Mouse (Mus musculus): ENCODE measurements around the gene Eif4g1.

Eif4g1 gene

GRCm38 (mm10) chr16:20706407-20707055, 38.4 kb downstream of the Eif4g1 start:
- DNase-seq = no peak

GRCm38 (mm10) chr16:20708220-20708938, 40.3 kb downstream of the Eif4g1 start:
- no peak for DNase-seq

GRCm38 (mm10) chr16:20708939-20709734, 41.0 kb downstream of the Eif4g1 start:
- DNase-seq = peak; percentile 82

- DNase-seq = no peak
These were observed 42.3 kb downstream of the Eif4g1 start for GRCm38 (mm10) chr16:20710370-20710769.

- no peak for DNase-seq
These were observed 42.7 kb downstream of the Eif4g1 start for GRCm38 (mm10) chr16:20710810-20711209.

GRCm38 (mm10) chr16:20712190-20712589, 44.1 kb downstream of the Eif4g1 start:
- no peak for DNase-seq

- no peak for DNase-seq
These were observed 44.8 kb downstream of the Eif4g1 start for GRCm38 (mm10) chr16:20712889-20713288.

GRCm38 (mm10) chr16:20714307-20715080, 46.4 kb downstream of the Eif4g1 start:
- DNase-seq = no peak

- no peak for DNase-seq
These were observed 47.0 kb downstream of the Eif4g1 start for GRCm38 (mm10) chr16:20715161-20715560.

- no peak for DNase-seq
These were observed 47.5 kb downstream of the Eif4g1 start for GRCm38 (mm10) chr16:20715566-20715965.

GRCm38 (mm10) chr16:20715976-20716840, 48.1 kb downstream of the Eif4g1 start:
- DNase-seq = peak; percentile 85

- no peak for DNase-seq
These were observed 48.7 kb downstream of the Eif4g1 start for GRCm38 (mm10) chr16:20716841-20717180.

GRCm38 (mm10) chr16:20717181-20717977, 49.3 kb downstream of the Eif4g1 start, which contains the start of the genes Polr2h and Clcn2:
Gene Polr2h (plus strand): TSS chr16:20717665.
Gene Clcn2 (minus strand): TSS chr16:20717746.
- peak; percentile 97 for DNase-seq

GRCm38 (mm10) chr16:20717978-20718670, 50.0 kb downstream of the Eif4g1 start:
- DNase-seq = no peak

- no peak for DNase-seq
These were observed 53.7 kb downstream of the Eif4g1 start for GRCm38 (mm10) chr16:20721808-20722207.

- DNase-seq = no peak
These were observed 54.6 kb downstream of the Eif4g1 start for GRCm38 (mm10) chr16:20722736-20723135.

GRCm38 (mm10) chr16:20723247-20723646, 55.1 kb downstream of the Eif4g1 start:
- DNase-seq = no peak

GRCm38 (mm10) chr16:20724338-20724748, 56.2 kb downstream of the Eif4g1 start:
- peak; percentile 41 for DNase-seq

- DNase-seq = no peak
These were observed 57.2 kb downstream of the Eif4g1 start for GRCm38 (mm10) chr16:20725321-20725720.

- no peak for DNase-seq
These were observed 57.6 kb downstream of the Eif4g1 start for GRCm38 (mm10) chr16:20725750-20726149.
